17 mouse cellular contexts compared by ENCODE assay signal in the genomic region with DNA sequence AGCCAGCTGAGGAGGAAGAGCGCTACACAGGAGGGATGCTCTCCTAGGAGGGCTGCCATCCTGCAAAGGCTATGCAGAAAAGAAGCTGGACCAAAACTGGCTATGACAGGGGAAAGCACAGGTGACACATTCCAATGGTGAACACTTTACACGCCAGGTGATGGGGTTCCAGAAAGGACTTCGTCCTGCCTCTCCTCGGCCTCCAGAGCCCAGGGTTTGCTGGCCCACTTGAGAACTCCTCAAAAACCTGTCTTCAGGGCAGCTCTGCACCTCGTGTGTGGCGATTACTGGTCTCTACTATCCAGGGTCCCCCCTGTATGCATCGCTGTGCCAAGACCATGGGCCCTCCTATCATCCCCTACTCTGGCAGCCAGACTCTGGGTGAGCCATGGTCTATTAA. TPM values are rescaled to one million over a fixed set of nuclear protein-coding genes. Genes with fewer than 3 reads are reported as not detected.
"Had no signal": no experiment of that assay in that cellular context is flagged by ENCODE, and none has a peak within 500 bp of the region (broad histone marks: within the 10 kb centered on the region; RNA-seq: fewer than 3 reads in every experiment).

No protein-coding gene starts in this region.

- DNase-seq: retina, postnatal 1 day; right cerebral cortex, adult 18-20 months; right cerebral cortex, postnatal 14 days; right cerebral cortex, postnatal 25 days; right cerebral cortex, postnatal 4 days; spleen, adult 18-20 months; thymus, adult 18-20 months; thymus, adult 2 months; thymus, postnatal 14 days; thymus, postnatal 25 days; thymus, postnatal 36 days; thymus, postnatal 4 days had no signal

- H3K4me3 ChIP-seq: neural tube, embryonic 13.5 days; neural tube, embryonic 15.5 days; stomach, embryonic 15.5 days had no signal

- H3K27ac ChIP-seq: neural tube, embryonic 13.5 days; neural tube, embryonic 15.5 days; stomach, embryonic 15.5 days; stomach, postnatal 0 days had no signal

RNA-seq across cellular contexts. Expression of a gene that starts 20.6 kb away (rescaled TPM):
- total RNA-seq: neutrophil, adult 5-6 weeks had no signal

RNA-seq across cellular contexts. Expression of a gene that starts 41.1 kb away (rescaled TPM):
- total RNA-seq: neutrophil, adult 5-6 weeks had no signal
